Mouse (Mus musculus) lung, postnatal 0 days (tissue): Measurements from ENCODE around the gene Dpp6.

Source experiments
- CTCF ChIP-seq: IDR thresholded peaks from 2 replicates; pipeline ENCODE4 v1.5.1; 2016; ENCODE audit warnings: antibody characterized with exemption, mild to moderate bottlenecking
- EP300 ChIP-seq: IDR thresholded peaks from 2 replicates; pipeline ENCODE4 v1.6.1; 2016; ENCODE audit warnings: antibody characterized with exemption, mild to moderate bottlenecking, control low read depth

GRCm38 (mm10) chr5:27056436-27056835 lies 239.4 kb downstream of the Dpp6 start:
- TF ChIP-seq CTCF (no peak), EP300 (no peak)
